Mouse (Mus musculus) macrophage (primary cell): ENCODE measurements around the gene Cdkn1b. TPM values are rescaled to one million over a fixed set of nuclear protein-coding genes. Genes with fewer than 3 reads are reported as not detected.
A peak's percentile ranks its signal among the peaks of the same experiment; 100 is the strongest.

Source experiments
- H3K27ac ChIP-seq: fragments of 350-480 bp; formaldehyde crosslinking; 2 replicates; pipeline ENCODE4 v1.9.0; 2021
- H3K36me3 ChIP-seq: fragments of 350-480 bp; formaldehyde crosslinking; 2 replicates; pipeline ENCODE4 v1.9.0; 2021; ENCODE audit errors: inconsistent target
- H3K4me3 ChIP-seq: fragments of 350-480 bp; formaldehyde crosslinking; 2 replicates; pipeline ENCODE4 v1.9.0; 2021; ENCODE audit errors: inconsistent target
- H3K79me2 ChIP-seq: fragments of 350-480 bp; formaldehyde crosslinking; 2 replicates; pipeline ENCODE4 v1.9.0; 2021; ENCODE audit errors: inconsistent target
- WGBS: methylation state at CpG from one replicate; pipeline ENCODE4 v1.1.7; 2026; ENCODE audit warnings: inconsistent platforms; ENCODE audit not compliant: missing documents; 5-methylcytosine and 5-hydroxymethylcytosine counted together
- polyA plus RNA-seq: library from polyadenylated mRNA; stranded (reverse); fragments of 250-400 nt; gene quantifications from 3 replicates; pipeline ENCODE4 v1.2.4, GENCODE M21; 2018; ENCODE audit warnings: inconsistent platforms
- total RNA-seq, 78 experiments: library from RNA; depleted of rRNA; stranded (reverse); fragments of 250-400 nt; gene quantifications; 1 replicate in 9 of 78; 2 replicates in 24 of 78; 3 replicates in 43 of 78; 4 replicates in 2 of 78; pipeline ENCODE4 v1.2.4; 2018; ENCODE audit warnings: inconsistent platforms in 56 of 78

Gene Cdkn1b
- total RNA-seq (2018; cell fraction: chromatin; rRNA removed) = 10 to 100 TPM; 14.1 to 72.0 (median 31.5) TPM
- 10 to 100 TPM; 12.9 to 44.8 (median 20.9) TPM for total RNA-seq (2018; cell fraction: cytosol; rRNA removed)
- total RNA-seq (2018; cell fraction: nucleus; rRNA removed) = 10 to 100 TPM; 18.9 to 91.9 (median 37.5) TPM
- 13.0 to 49.2 TPM (median 33.8 TPM) in 3 replicates for polyA plus RNA-seq

- Histone ChIP-seq H3K36me3 (no peaks in the 10 kb centered on the region), H3K4me3 (peak within 1 kb of the TSS; percentile 97)
- 1% methylated on average over 75 of the region's 77 CpGs for WGBS
Observed at GRCm38 (mm10) chr6:134920190-134921013, at the start of gene Cdkn1b. Cdkn1b (plus strand) TSS chr6:134920401.

GRCm38 (mm10) chr6:134870887-134871286, 49.3 kb upstream of the Cdkn1b start:
- 95% methylated on average over 4 of the region's 4 CpGs for WGBS
- no peak overlapping the region for H3K4me3 ChIP-seq
- no peaks in the 10 kb centered on the region for H3K79me2 ChIP-seq
- no peaks in the 10 kb centered on the region for H3K36me3 ChIP-seq
- no peak overlapping the region for H3K27ac ChIP-seq

More at GRCm38 (mm10) chr6:134920190-134921013, at the start of gene Cdkn1b:
- H3K79me2 ChIP-seq = peaks cover 49% of the 10 kb centered on the region
- peak within 1 kb of the TSS; percentile 91 for H3K27ac ChIP-seq

GRCm38 (mm10) chr6:134872236-134872635, 48.0 kb upstream of the Cdkn1b start:
- no peaks in the 10 kb centered on the region for H3K36me3 ChIP-seq
- WGBS = 100% methylated on average over 2 of the region's 2 CpGs
- no peak overlapping the region for H3K4me3 ChIP-seq
- H3K79me2 ChIP-seq = no peaks in the 10 kb centered on the region
- H3K27ac ChIP-seq = no peak overlapping the region

GRCm38 (mm10) chr6:134873018-134873417, 47.2 kb upstream of the Cdkn1b start:
- 98% methylated on average over 2 of the region's 2 CpGs for WGBS
- Histone ChIP-seq H3K79me2 (no peaks in the 10 kb centered on the region), H3K36me3 (no peaks in the 10 kb centered on the region), H3K27ac (no peak overlapping the region), H3K4me3 (no peak overlapping the region)

GRCm38 (mm10) chr6:134876795-134877194, 43.4 kb upstream of the Cdkn1b start:
- Histone ChIP-seq H3K79me2 (no peaks in the 10 kb centered on the region), H3K36me3 (no peaks in the 10 kb centered on the region), H3K27ac (no peak overlapping the region), H3K4me3 (no peak overlapping the region)
- WGBS = 84% methylated on average over 6 of the region's 6 CpGs

- WGBS = 98% methylated on average over 4 of the region's 4 CpGs
- H3K36me3 ChIP-seq = no peaks in the 10 kb centered on the region
- no peak overlapping the region for H3K4me3 ChIP-seq
- no peaks in the 10 kb centered on the region for H3K79me2 ChIP-seq
- no peak overlapping the region for H3K27ac ChIP-seq
Observed at GRCm38 (mm10) chr6:134877276-134877675, 42.9 kb upstream of the Cdkn1b start.

- H3K36me3 ChIP-seq = no peaks in the 10 kb centered on the region
- H3K27ac ChIP-seq = no peak overlapping the region
- no peaks in the 10 kb centered on the region for H3K79me2 ChIP-seq
- no peak overlapping the region for H3K4me3 ChIP-seq
- WGBS = 80% methylated on average over 1 of the region's 1 CpGs
Observed at GRCm38 (mm10) chr6:134877892-134878291, 42.3 kb upstream of the Cdkn1b start.

GRCm38 (mm10) chr6:134879556-134879955, 40.6 kb upstream of the Cdkn1b start:
- Histone ChIP-seq H3K79me2 (no peaks in the 10 kb centered on the region), H3K27ac (no peak overlapping the region), H3K36me3 (no peaks in the 10 kb centered on the region), H3K4me3 (no peak overlapping the region)
- 88% methylated on average over 5 of the region's 5 CpGs for WGBS

GRCm38 (mm10) chr6:134880046-134880445, 40.2 kb upstream of the Cdkn1b start:
- no peak overlapping the region for H3K4me3 ChIP-seq
- H3K79me2 ChIP-seq = no peaks in the 10 kb centered on the region
- 97% methylated on average over 2 of the region's 2 CpGs for WGBS
- H3K36me3 ChIP-seq = no peaks in the 10 kb centered on the region
- H3K27ac ChIP-seq = no peak overlapping the region

- Histone ChIP-seq H3K79me2 (no peaks in the 10 kb centered on the region), H3K36me3 (no peaks in the 10 kb centered on the region), H3K27ac (no peak overlapping the region), H3K4me3 (no peak overlapping the region)
- 92% methylated on average over 4 of the region's 4 CpGs for WGBS
Observed at GRCm38 (mm10) chr6:134883661-134884060, 36.5 kb upstream of the Cdkn1b start.

- H3K79me2 ChIP-seq = no peaks in the 10 kb centered on the region
- no peak overlapping the region for H3K4me3 ChIP-seq
- WGBS = 98% methylated on average over 2 of the region's 2 CpGs
- H3K27ac ChIP-seq = no peak overlapping the region
- no peaks in the 10 kb centered on the region for H3K36me3 ChIP-seq
Observed at GRCm38 (mm10) chr6:134885515-134885914, 34.7 kb upstream of the Cdkn1b start.

- no peak overlapping the region for H3K27ac ChIP-seq
- no peaks in the 10 kb centered on the region for H3K79me2 ChIP-seq
- H3K4me3 ChIP-seq = no peak overlapping the region
- no peaks in the 10 kb centered on the region for H3K36me3 ChIP-seq
- WGBS = 94% methylated on average over 8 of the region's 8 CpGs
Observed at GRCm38 (mm10) chr6:134886475-134886874, 33.7 kb upstream of the Cdkn1b start.

GRCm38 (mm10) chr6:134887008-134887407, 33.2 kb upstream of the Cdkn1b start:
- WGBS = 75% methylated on average over 5 of the region's 5 CpGs
- Histone ChIP-seq H3K27ac (no peak overlapping the region), H3K4me3 (no peak overlapping the region), H3K79me2 (no peaks in the 10 kb centered on the region), H3K36me3 (no peaks in the 10 kb centered on the region)

GRCm38 (mm10) chr6:134887711-134888449, 32.3 kb upstream of the Cdkn1b start:
- 70% methylated on average over 10 of the region's 10 CpGs for WGBS
- H3K27ac ChIP-seq = no peak overlapping the region
- no peaks in the 10 kb centered on the region for H3K36me3 ChIP-seq
- H3K79me2 ChIP-seq = no peaks in the 10 kb centered on the region
- no peak overlapping the region for H3K4me3 ChIP-seq

- Histone ChIP-seq H3K36me3 (no peaks in the 10 kb centered on the region), H3K4me3 (no peak overlapping the region)
- 53% methylated on average over 4 of the region's 4 CpGs for WGBS
Observed at GRCm38 (mm10) chr6:134888563-134889017, 31.6 kb upstream of the Cdkn1b start.

More at GRCm38 (mm10) chr6:134888563-134889017, 31.6 kb upstream of the Cdkn1b start:
- Histone ChIP-seq H3K27ac (no peak overlapping the region), H3K79me2 (no peaks in the 10 kb centered on the region)
